Mouse (Mus musculus) thymus, adult 2 months (tissue): Measurements from ENCODE around the gene Rasl10a. TPM values are rescaled to one million over a fixed set of nuclear protein-coding genes. Genes with fewer than 3 reads are reported as not detected.

Experiments used
- DNase-seq: peaks from one replicate; pipeline ENCODE4 v3.0.0; 2021
- H3K27ac ChIP-seq: fragments of 200-500 bp; 2 replicates; pipeline ENCODE4 v1.5.1; 2012; ENCODE audit warnings: low read length, control low read depth; ENCODE audit not compliant: control insufficient read depth, insufficient read depth
- H3K27me3 ChIP-seq: fragments of 200-500 bp; 2 replicates; pipeline ENCODE4 v1.6.1; 2012; ENCODE audit warnings: mild to moderate bottlenecking, low read length, moderate library complexity, mixed read lengths; ENCODE audit not compliant: control insufficient read depth, insufficient read depth
- H3K36me3 ChIP-seq: fragments of 200-500 bp; 2 replicates; pipeline ENCODE4 v1.6.1; 2012; ENCODE audit warnings: mild to moderate bottlenecking, low read length, moderate library complexity; ENCODE audit not compliant: control insufficient read depth, insufficient read depth
- H3K4me1 ChIP-seq: fragments of 200-500 bp; replicated peaks from 2 replicates; pipeline ENCODE4 v1.6.1; 2012; ENCODE audit warnings: low read length; ENCODE audit not compliant: control insufficient read depth, insufficient read depth
- H3K4me3 ChIP-seq: fragments of 200-500 bp; 2 replicates; pipeline ENCODE4 v1.5.1; 2012; ENCODE audit warnings: mild to moderate bottlenecking, low read length, control low read depth, moderate library complexity; ENCODE audit not compliant: control insufficient read depth, insufficient read depth
- CTCF ChIP-seq: fragments of 200-500 bp; IDR thresholded peaks from 2 replicates; pipeline ENCODE4 v1.5.1; 2012; ENCODE audit warnings: mild to moderate bottlenecking, control low read depth, low read length, moderate library complexity, borderline replicate concordance; ENCODE audit not compliant: control insufficient read depth, poor library complexity, insufficient read depth; ENCODE audit errors: extremely low read depth
- POLR2A ChIP-seq: fragments of 200-500 bp; IDR thresholded peaks from 2 replicates; pipeline ENCODE4 v1.6.1; 2012; ENCODE audit warnings: mild to moderate bottlenecking, low read length, control low read depth, moderate library complexity; ENCODE audit not compliant: control insufficient read depth, poor library complexity, insufficient read depth; ENCODE audit errors: extremely low read depth
- WGBS: fragments of 180-500 bp; shearing (Covaris S2); methylation state at CpG from one replicate; pipeline ENCODE4 v1.1.7; 2018; 5-methylcytosine and 5-hydroxymethylcytosine counted together
- polyA plus RNA-seq: library from polyadenylated mRNA; depleted of rRNA; stranded (reverse); fragments of >200 nt; gene quantifications from 2 replicates; pipeline ENCODE4 v1.2.3, GENCODE M21; 2012

Gene Rasl10a
- polyA plus RNA-seq, 1 experiment, result 6.5 TPM

DNA sequence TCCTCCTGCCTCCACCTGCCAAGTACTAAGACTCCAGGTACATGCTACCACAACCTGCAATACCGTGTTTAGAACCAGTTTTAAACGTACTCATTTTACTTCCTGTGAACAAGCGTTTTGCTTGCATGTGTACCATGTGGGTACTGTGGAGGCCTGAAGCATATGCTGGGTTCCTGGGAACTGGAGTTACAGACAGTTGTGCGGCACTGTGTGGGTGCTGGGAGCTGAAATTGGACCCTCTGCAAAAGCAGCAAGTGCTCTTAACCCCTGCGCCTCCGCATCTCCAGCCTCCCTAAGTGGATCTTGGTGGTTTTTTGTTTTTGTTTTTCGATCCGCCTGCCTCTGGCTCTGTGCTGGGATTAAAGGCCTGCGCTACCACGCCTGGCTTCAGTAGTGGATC, 6.3 kb upstream of the Rasl10a start:
- 83% methylated on average over 10 of the region's 10 CpGs for WGBS
- Histone ChIP-seq H3K36me3 (no peaks in the 10 kb centered on the region), H3K27me3 (no peaks in the 10 kb centered on the region), H3K4me1 (no peaks in the 10 kb centered on the region), H3K27ac (no peak overlapping the region), H3K4me3 (no peak overlapping the region)
- TF ChIP-seq CTCF (no peak), POLR2A (no peak)
- DNase-seq, result no peak

DNA sequence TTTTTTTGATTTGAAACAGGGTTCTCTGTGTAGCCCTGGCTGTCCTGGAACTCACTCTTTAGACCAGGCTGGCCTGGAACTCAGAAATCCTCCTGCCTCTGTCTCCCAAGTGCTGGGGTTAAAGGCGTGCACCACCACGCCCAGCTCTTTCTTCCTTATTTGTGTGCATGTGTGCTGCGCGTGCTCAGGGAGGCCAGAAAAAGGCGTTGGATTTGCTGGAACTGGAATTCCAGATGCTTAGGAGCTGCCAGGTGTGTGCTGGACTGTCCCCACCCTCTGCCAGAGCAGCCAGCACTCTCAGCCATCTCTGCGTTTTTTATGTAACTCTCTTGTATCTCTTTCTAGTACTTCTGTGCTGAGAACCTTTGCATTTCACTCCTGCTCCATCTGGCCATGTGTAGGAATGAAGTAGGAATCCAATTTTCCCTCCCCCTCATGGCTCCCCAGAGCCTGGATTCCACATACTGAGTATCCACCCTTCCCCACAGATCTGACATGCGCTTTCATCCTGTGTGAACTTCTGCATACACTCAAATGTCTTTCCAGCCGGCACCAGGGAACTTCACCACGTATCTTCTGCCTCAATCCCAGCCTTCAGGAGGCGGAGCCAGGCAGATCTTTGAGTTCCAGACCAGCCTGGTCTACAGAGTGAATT, 5.6 kb upstream of the Rasl10a start:
- TF ChIP-seq CTCF, result no peak
- TF ChIP-seq POLR2A, result no peak
- Histone ChIP-seq H3K36me3 (no peaks in the 10 kb centered on the region), H3K27ac (no peak overlapping the region), H3K4me1 (no peaks in the 10 kb centered on the region), H3K4me3 (no peak overlapping the region), H3K27me3 (peaks cover 3% of the 10 kb centered on the region; the same call in 1 of the 2 replicates)
- 91% methylated on average over 10 of the region's 10 CpGs for WGBS
- no peak for DNase-seq

- Histone ChIP-seq H3K4me3 (no peak overlapping the region), H3K4me1 (peaks cover 10% of the 10 kb centered on the region), H3K27ac (no peak overlapping the region), H3K36me3 (no peaks in the 10 kb centered on the region), H3K27me3 (peaks cover 15% of the 10 kb centered on the region; the same call in 1 of the 2 replicates)
- WGBS, result 96% methylated on average over 14 of the region's 14 CpGs
- TF ChIP-seq POLR2A (no peak), CTCF (no peak)
- DNase-seq, result no peak
Measured at GRCm38 (mm10) chr11:5054151-5054550, 3.8 kb upstream of the Rasl10a start.

GRCm38 (mm10) chr11:5054874-5055273, 3.1 kb upstream of the Rasl10a start:
- TF ChIP-seq CTCF, result no peak
- no peak for TF ChIP-seq POLR2A
- 97% methylated on average over 6 of the region's 6 CpGs for WGBS

DNA sequence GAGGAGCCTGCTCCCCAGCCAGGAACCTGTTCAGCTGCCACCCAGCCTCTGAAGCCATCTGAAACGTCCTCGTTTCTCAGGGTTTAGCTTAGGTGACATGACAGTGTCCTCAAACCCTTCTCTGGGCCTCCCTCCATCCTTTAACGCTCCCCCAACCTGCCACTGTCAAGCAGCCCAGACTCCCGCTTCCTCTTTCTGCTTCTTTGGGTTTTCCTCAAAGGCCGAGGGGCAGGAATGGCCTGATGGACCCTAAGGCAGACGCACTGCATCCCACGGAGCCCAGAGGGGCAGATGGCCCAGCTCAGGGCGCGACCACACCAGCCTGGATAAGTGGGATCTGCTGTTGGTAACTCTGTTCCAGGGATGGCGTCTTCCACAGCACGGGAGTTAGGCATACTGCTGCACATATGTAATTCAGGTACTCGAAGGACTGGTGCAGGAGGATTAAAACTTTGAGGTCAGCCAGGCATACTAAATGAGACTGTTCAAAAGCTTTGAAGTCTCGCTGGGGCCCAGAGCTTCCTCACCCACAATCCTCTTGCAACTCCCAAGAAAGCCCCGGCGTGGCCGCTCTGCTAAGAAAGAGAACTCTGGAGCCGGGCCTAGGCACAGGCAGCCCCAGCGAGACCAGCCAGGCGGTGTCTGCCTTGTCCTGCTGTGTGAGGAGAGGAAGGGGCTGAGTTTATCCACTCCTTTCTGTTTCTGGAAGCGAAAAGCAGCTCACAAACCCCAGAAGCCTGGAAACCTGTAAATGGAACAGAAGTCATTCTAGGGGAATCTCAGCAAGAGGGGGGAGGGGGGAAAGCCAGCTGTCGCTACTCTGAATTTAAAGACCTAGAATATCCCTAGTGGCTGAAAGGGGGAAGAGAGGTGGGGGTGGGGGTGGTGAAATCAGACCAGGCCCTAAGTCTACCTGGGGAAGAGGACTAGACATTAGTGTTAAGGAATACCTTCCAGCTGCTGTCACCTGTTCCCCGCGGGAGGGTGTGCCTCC, 1.7 kb upstream of the Rasl10a start:
- peaks cover 28% of the 10 kb centered on the region; the same call in 1 of the 2 replicates for H3K27me3 ChIP-seq
- TF ChIP-seq POLR2A (no peak), CTCF (no peak)
- no peak overlapping the region for H3K27ac ChIP-seq
- no peak for DNase-seq
- WGBS, result 74% methylated on average over 23 of the region's 23 CpGs
- no peaks in the 10 kb centered on the region for H3K36me3 ChIP-seq
- H3K4me3 ChIP-seq, result no peak overlapping the region
- peaks cover 12% of the 10 kb centered on the region for H3K4me1 ChIP-seq

More at GRCm38 (mm10) chr11:5054874-5055273, 3.1 kb upstream of the Rasl10a start:
- Histone ChIP-seq H3K27me3 (peaks cover 21% of the 10 kb centered on the region; the same call in 1 of the 2 replicates), H3K27ac (no peak overlapping the region), H3K4me3 (no peak overlapping the region), H3K4me1 (peaks cover 10% of the 10 kb centered on the region), H3K36me3 (no peaks in the 10 kb centered on the region)
- no peak for DNase-seq

DNA sequence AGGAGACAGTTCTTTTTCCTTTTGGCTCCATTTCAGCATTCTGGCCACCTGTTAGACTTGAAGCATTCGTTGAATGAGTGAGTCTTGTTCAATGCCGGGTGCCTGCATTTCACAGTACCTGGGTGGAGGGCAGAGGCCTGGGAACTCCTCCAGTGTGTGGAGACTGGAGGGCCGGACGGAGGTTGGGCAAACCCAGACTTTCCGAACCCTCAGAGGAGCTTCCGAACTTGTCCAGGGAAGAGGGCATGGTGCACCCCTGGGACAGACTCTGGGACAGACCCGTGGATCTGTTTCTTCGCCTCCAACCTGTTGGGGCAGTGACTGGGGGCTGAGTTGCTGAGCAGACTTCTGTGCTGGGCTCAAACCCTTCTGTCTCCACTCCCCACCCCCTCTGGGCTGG, 864 bp upstream of the Rasl10a start:
- Histone ChIP-seq H3K27ac (no peak overlapping the region), H3K4me3 (no peak overlapping the region), H3K27me3 (peaks cover 33% of the 10 kb centered on the region; the same call in 1 of the 2 replicates), H3K36me3 (no peaks in the 10 kb centered on the region), H3K4me1 (peaks cover 20% of the 10 kb centered on the region)
- WGBS, result 86% methylated on average over 8 of the region's 8 CpGs
- DNase-seq, result no peak
- TF ChIP-seq CTCF, result no peak
- no peak for TF ChIP-seq POLR2A
